Mouse (Mus musculus) ZHBTc4 (cell line): Measurements from ENCODE around the gene Tmem266.

ENCODE experiments used
- DNase-seq: peaks from one replicate; pipeline ENCODE4 v3.0.0-alpha.2; 2011; ENCODE audit warnings: low read depth, low spot score

Gene Tmem266

GRCm38 (mm10) chr9:55450035-55450434 is 123.3 kb downstream of the Tmem266 start:
- DNase-seq = no peak

GRCm38 (mm10) chr9:55451426-55451825 is 124.7 kb downstream of the Tmem266 start:
- no peak for DNase-seq

DNA sequence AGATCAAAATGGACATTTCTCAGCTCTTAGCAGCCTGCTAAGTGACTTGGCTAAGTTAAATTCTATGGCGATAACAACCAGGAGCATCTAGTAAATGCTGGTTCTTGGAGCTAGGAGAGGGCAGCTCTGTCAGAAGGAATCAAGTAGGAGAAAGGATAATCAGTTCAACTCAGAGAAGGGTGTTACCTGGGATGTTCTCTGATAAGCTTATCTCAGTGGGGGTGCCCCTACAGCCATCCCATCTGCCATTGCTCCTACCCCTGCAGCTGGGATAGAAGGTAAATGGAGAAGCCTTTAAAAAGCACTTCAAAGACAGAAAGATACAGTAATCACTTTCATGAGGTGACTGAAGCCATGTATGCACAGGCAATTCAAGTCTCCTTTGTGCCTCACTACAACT is 126.2 kb downstream of the Tmem266 start:
- DNase-seq = no peak

DNA sequence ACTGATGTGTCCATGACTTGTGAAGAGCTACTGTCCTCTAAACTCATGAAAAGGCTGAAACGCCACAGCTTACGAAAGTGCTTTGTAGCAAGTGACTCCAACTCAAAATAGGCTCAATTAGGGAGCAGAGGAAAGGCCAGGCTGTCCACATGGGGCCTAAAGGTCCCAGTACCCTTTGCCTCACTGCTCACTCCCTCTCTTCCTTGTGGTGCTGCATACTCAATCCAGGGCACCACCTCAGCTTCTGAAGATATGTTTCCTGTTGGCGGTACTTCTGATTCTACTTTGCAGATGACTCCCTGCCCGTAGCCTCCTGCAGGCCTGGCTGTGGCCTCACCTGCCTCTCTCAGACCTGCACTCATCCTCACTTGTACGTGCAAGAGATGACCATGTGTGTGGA is 126.7 kb downstream of the Tmem266 start:
- no peak for DNase-seq

DNA sequence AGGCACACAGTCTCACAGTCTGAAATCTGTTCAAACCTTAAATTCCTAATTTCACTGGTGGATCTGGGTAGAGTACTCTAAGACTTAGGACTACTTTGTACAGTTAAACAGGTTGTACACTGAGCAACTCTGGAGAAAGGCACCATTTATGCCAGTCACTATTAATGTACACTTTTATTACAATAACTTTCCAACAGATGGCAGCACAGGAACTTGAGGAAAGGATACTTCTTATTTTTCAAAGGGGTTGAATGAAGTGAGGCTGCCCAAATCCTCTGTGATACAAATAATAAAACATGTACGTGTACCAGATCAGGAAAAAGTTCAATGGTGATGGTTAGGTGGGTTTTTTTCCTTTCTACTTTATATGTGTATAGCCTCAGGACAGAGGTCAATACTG is 141.7 kb downstream of the Tmem266 start:
- no peak for DNase-seq

DNA sequence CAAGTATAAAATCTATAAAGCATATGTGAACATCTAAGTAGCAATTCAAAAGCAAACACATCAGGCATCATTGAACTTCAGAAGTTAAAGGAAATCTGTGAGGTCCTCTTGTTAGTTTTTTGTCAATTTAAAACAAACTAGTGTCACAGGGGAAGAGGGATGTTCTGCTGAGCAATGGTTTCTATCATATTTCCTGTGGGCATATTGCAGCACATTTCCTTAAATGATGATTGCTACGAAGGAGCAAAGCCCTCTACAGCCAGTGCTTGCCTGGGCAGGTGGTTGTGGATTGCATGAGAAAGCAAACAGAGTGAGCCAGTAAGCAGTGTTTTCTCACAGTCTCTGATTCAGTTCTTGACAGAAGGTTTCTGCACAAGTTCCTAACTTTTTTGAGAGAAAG is 149.4 kb downstream of the Tmem266 start:
- DNase-seq = no peak

DNA sequence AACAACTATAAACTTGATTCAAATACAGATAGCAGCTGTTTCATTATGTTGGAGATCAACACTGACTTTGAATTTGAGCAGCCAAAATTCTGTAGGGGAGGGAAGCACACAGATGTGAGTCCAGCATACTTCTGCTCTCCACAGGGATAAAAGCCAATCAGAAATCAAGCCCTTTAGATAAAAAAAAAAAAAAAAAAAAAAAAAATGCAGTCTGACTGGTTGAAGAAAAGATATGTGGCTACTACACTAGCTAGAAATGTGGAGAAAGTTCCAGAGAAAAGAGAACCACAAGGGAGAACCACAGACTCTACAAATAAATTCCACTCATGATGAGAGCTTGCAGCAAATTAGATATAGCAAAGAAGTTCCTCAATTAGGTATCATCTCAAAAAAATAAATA is 152.0 kb downstream of the Tmem266 start:
- no peak for DNase-seq

GRCm38 (mm10) chr9:55482116-55482515 is 155.4 kb downstream of the Tmem266 start:
- no peak for DNase-seq
